Mouse (Mus musculus) megakaryocyte progenitor cell, adult 5-6 weeks (primary cell): ENCODE results near the gene Iapp. TPM values are rescaled to one million over a fixed set of nuclear protein-coding genes. Genes with fewer than 3 reads are reported as not detected.

ENCODE experiments used
- total RNA-seq, 2 experiments: library from RNA; stranded (forward) in 1 of 2; stranded (reverse) in 1 of 2; fragments of 157-497, 149-512 nt in 1 of 2; fragments of 200-1000 nt in 1 of 2; gene quantifications; 2 replicates each; pipeline versions ENCODE4 v1.2.3 to v1.2.4; 2015 to 2017

Iapp gene
- total RNA-seq, 2 experiments from 2014 or later = not detected

Other genes with a start within 250 kb of the Iapp start
- not detected in 2 replicates for gene Slco1a6, start 89.9 kb upstream of the Iapp start, total RNA-seq (2015)
- gene Slco1a6, start 89.9 kb upstream of the Iapp start, total RNA-seq (2017) = not detected in 2 replicates
- gene Slco1a5, start 24.6 kb downstream of the Iapp start, total RNA-seq (2015) = not detected in 2 replicates
- not detected in 2 replicates for gene Slco1a5, start 24.6 kb downstream of the Iapp start, total RNA-seq (2017)
- 11.1 and 11.3 TPM in 2 replicates for gene Pyroxd1, start 47.2 kb downstream of the Iapp start, total RNA-seq (2015)
- gene Pyroxd1, start 47.2 kb downstream of the Iapp start, total RNA-seq (2017) = 11.9 and 16.1 TPM in 2 replicates
- 32.8 and 53.8 TPM in 2 replicates for gene Recql, start 88.7 kb downstream of the Iapp start, total RNA-seq (2015)
- 43.0 and 45.4 TPM in 2 replicates for gene Recql, start 88.7 kb downstream of the Iapp start, total RNA-seq (2017)
- gene Golt1b, start 88.8 kb downstream of the Iapp start, total RNA-seq (2015) = 32.4 and 36.8 TPM in 2 replicates
- 33.1 and 40.1 TPM in 2 replicates for gene Golt1b, start 88.8 kb downstream of the Iapp start, total RNA-seq (2017)
- gene Spx, start 115.0 kb downstream of the Iapp start, total RNA-seq (2015) = not detected in 2 replicates
- not detected in 2 replicates for gene Spx, start 115.0 kb downstream of the Iapp start, total RNA-seq (2017)
- gene Gys2, start 174.7 kb downstream of the Iapp start, total RNA-seq (2015) = not detected in 2 replicates
- not detected in 2 replicates for gene Gys2, start 174.7 kb downstream of the Iapp start, total RNA-seq (2017)
- 66.8 and 67.4 TPM in 2 replicates for gene Ldhb, start 209.5 kb downstream of the Iapp start, total RNA-seq (2015)
- 40.4 and 42.0 TPM in 2 replicates for gene Ldhb, start 209.5 kb downstream of the Iapp start, total RNA-seq (2017)